Mouse (Mus musculus) splenic B cell, adult 2 months (primary cell): ENCODE measurements around the gene Hk1.

Experiments
- DNase-seq: peaks from one replicate; pipeline ENCODE4 v3.0.0-alpha.2; 2011; ENCODE audit warnings: low read depth, low spot score
- H3K27me3 ChIP-seq: 2 replicates; pipeline ENCODE4 v1.6.1; 2012; ENCODE audit warnings: mild to moderate bottlenecking, low read length, moderate library complexity, mixed read lengths; ENCODE audit not compliant: control insufficient read depth, poor library complexity, insufficient read depth, severe bottlenecking
- H3K36me3 ChIP-seq: 2 replicates; pipeline ENCODE4 v1.6.1; 2012; ENCODE audit warnings: mild to moderate bottlenecking, low read length, moderate library complexity, mixed read lengths; ENCODE audit not compliant: control insufficient read depth, poor library complexity, insufficient read depth, severe bottlenecking

The Hk1 gene

DNA sequence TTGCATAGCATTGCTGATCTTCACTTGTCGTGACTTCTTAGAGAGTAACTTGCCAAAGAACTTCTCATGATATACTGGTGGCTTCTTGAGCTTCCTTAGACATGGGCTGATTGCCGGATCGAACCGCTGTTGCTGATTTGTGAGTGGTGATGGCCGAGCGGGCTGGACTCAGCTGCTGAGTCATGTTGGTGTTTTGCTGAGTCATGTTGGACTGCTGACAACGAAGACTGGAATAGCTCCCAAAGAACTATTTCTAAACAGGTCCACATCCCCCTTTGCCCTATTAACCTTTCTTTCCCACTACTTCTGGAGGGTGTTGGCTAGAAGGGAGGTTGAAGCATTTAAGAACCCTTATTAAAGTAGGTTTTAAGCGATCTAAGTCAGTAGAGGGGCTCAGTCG is 135.6 kb downstream of the Hk1 start:
- no peak for DNase-seq
- H3K36me3 ChIP-seq: no peaks in the 10 kb centered on the region

DNA sequence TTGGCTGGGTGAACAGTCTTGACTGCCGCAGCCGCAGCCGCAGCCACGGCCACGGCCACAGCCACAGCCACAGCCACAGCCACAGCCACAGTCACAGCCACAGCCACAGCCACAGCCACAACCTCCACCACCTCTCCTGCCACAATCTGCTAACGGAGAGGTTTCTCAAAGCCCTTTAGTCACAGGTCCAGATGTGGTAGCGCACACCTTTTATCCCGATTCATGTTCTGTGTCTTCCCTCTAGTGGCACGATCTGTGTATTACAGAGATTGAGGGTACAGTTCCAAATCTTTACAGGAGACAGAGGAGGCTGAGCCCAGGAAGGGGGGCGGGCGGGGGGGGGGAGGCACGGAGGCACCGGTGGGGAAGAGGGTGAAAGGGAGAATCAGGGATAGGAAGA is 136.8 kb downstream of the Hk1 start:
- Histone ChIP-seq H3K36me3 (no peaks in the 10 kb centered on the region), H3K27me3 (no peaks in the 10 kb centered on the region)
- peak; percentile 40 for DNase-seq

More for the DNA sequence above, 135.6 kb downstream of the Hk1 start:
- no peaks in the 10 kb centered on the region for H3K27me3 ChIP-seq

DNA sequence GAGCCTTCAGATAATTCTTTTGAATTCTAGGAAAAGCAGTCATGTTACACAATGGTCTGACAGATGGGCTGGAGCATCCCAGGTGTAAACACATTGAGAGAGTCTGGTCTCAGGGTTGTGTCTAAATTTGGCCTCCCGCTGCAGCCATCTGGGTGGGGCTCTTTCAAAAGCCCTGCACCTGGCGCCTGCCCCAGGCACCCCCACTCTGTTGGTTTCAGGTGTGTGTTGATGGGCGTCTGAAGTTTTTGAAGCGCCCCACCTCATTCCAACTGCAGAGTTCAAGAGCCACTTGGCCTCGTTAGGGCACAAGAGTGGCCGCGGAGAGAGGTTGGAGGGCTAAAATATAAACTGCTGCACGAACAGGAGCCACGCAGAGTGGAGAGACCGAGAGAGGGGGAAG is 137.3 kb downstream of the Hk1 start:
- H3K27me3 ChIP-seq: no peaks in the 10 kb centered on the region
- DNase-seq: no peak

DNA sequence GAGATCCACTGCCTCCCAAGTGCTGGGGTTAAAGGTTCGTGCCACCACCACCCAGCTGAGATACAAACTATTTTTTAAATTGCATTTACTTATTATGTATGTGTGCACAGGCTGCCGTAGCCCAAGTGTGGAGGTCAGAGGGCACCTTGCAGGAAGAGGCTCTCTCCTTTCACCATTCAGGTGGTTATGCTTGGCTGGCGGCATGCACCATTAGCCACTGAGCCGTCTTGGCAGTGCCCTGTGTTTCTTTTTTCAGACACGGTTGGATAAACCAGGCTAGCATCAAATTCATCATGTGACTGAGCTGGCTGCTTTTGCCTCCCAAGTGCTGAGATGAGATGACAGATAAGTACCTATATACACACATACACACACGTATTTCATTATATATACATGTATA is 140.4 kb downstream of the Hk1 start:
- peak; percentile 6 for DNase-seq
- H3K27me3 ChIP-seq: no peaks in the 10 kb centered on the region
- H3K36me3 ChIP-seq: no peaks in the 10 kb centered on the region

More for the DNA sequence above, 137.3 kb downstream of the Hk1 start:
- no peaks in the 10 kb centered on the region for H3K36me3 ChIP-seq

DNA sequence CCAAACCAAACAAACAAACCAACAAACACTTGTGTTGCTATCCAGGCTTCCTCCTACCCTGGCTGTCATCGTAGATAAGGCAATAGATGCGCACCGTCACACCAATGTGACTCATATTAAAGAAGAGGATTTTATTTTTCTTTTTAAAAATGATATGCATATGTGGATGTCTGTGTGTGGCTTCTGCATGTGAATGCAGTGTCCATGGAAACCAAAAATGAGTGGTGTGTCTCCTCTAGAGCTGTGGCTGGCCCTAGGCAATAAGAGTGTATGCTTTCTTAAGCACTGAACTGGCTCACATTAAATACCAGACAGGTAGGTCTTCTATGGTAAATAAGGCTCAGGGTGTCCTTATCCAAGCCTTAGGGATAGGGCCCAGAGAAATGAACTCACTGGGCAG is 141.0 kb downstream of the Hk1 start:
- Histone ChIP-seq H3K27me3 (no peaks in the 10 kb centered on the region), H3K36me3 (no peaks in the 10 kb centered on the region)
- DNase-seq: no peak

- no peak for DNase-seq
- Histone ChIP-seq H3K27me3 (no peaks in the 10 kb centered on the region), H3K36me3 (no peaks in the 10 kb centered on the region)
These were observed 142.5 kb downstream of the Hk1 start for GRCm38 (mm10) chr10:62237205-62237604.

- H3K27me3 ChIP-seq: no peaks in the 10 kb centered on the region
- no peaks in the 10 kb centered on the region for H3K36me3 ChIP-seq
- no peak for DNase-seq
These were observed 143.5 kb downstream of the Hk1 start for GRCm38 (mm10) chr10:62236165-62236564.

DNA sequence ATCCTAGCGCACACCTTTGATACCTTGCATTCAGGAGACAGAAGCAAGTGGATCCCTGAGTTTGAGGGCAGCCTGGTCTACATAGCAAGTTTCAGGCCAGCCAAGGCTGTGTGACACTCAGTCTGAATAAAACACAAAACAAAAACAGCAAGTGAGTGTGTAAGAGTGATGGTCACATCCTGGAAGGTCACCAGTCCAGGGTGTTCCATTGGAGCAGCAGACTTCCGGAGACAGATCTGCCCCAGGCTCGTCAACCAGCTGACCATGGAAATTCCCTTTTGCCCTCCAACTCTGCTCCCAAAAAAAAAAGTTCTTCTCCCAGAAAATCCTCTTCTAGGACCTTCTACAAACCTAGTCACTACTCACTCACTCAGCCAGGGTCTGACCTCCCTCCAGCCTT is 147.9 kb downstream of the Hk1 start:
- DNase-seq: no peak
- Histone ChIP-seq H3K27me3 (no peaks in the 10 kb centered on the region), H3K36me3 (no peaks in the 10 kb centered on the region)

DNA sequence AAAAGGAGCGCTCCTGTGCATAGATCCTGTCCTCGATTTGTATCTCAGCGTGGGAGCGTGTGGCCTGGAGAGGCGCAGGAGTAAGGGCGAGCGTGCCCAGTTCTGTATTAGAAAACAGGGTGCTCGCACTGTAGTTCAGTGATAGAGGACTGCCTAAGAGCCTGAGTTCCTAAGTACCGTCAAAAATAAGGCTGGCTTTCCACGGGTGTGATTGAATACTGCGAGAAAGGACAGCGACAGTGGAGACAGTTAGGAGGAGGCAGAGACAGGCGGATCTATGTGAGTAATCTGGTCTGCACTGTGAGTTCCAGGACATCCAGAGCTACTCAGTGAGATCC is 148.3 kb downstream of the Hk1 start:
- DNase-seq: no peak
- Histone ChIP-seq H3K27me3 (no peaks in the 10 kb centered on the region), H3K36me3 (no peaks in the 10 kb centered on the region)

- H3K27me3 ChIP-seq: no peaks in the 10 kb centered on the region
- peak; percentile 72 for DNase-seq
- no peaks in the 10 kb centered on the region for H3K36me3 ChIP-seq
These were observed 148.9 kb downstream of the Hk1 start, which contains the start of gene Tspan15 for GRCm38 (mm10) chr10:62230708-62231394. TSS of gene Tspan15 (minus strand) at chr10:62231251.

- Histone ChIP-seq H3K36me3 (no peaks in the 10 kb centered on the region), H3K27me3 (no peaks in the 10 kb centered on the region)
- DNase-seq: no peak
These were observed 151.6 kb downstream of the Hk1 start for GRCm38 (mm10) chr10:62228126-62228525.

GRCm38 (mm10) chr10:62225839-62226238 is 153.9 kb downstream of the Hk1 start:
- DNase-seq: no peak
- no peaks in the 10 kb centered on the region for H3K36me3 ChIP-seq
- H3K27me3 ChIP-seq: no peaks in the 10 kb centered on the region

DNA sequence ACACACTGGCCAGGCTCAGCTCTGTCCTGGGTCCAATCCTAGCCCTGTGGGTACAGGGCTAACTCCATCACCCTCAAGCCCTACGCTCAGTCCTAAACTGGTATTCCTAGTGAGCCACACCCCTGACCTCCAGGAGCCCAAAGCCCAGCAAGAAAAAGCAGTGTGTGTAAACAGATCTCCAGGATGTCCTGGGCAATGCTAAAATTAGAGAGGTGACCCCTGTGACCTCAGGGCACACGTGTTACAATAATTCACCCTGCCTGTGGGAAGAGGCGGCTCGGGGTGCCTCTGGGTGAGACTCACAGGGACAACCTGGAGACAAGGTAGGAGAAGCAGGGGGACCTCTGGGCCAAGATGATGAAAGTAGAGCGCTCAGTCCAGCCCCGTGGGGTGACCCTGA is 155.5 kb downstream of the Hk1 start:
- Histone ChIP-seq H3K36me3 (no peaks in the 10 kb centered on the region), H3K27me3 (no peaks in the 10 kb centered on the region)
- no peak for DNase-seq

- DNase-seq: no peak
- no peaks in the 10 kb centered on the region for H3K27me3 ChIP-seq
- no peaks in the 10 kb centered on the region for H3K36me3 ChIP-seq
These were observed 156.9 kb downstream of the Hk1 start for GRCm38 (mm10) chr10:62222777-62223176.

- Histone ChIP-seq H3K27me3 (no peaks in the 10 kb centered on the region), H3K36me3 (no peaks in the 10 kb centered on the region)
- no peak for DNase-seq
These were observed 158.1 kb downstream of the Hk1 start for GRCm38 (mm10) chr10:62221647-62222046.
